Mouse (Mus musculus): ENCODE data around the gene Rapgef4.

The Rapgef4 gene

GRCm38 (mm10) chr2:72230545-72230944 lies 249.5 kb downstream of the Rapgef4 start:
- DNase-seq (ENCODE audit: low read depth, low spot score), result no peak

- DNase-seq (ENCODE audit: low read depth, low spot score), result no peak
Observed at GRCm38 (mm10) chr2:72234085-72234484, 253.0 kb downstream of the Rapgef4 start.

- DNase-seq (ENCODE audit: low read depth, low spot score), result peak; percentile 78
Observed at GRCm38 (mm10) chr2:72234943-72235342, 253.9 kb downstream of the Rapgef4 start.

- no peak for DNase-seq (ENCODE audit: low read depth, low spot score)
Observed at GRCm38 (mm10) chr2:72235361-72235901, 254.4 kb downstream of the Rapgef4 start.

- DNase-seq (ENCODE audit: low read depth, low spot score), result no peak
Observed at GRCm38 (mm10) chr2:72238421-72238820, 257.4 kb downstream of the Rapgef4 start.

- no peak for DNase-seq (ENCODE audit: low read depth, low spot score)
Observed at GRCm38 (mm10) chr2:72238925-72239324, 257.9 kb downstream of the Rapgef4 start.

GRCm38 (mm10) chr2:72239456-72239855 lies 258.4 kb downstream of the Rapgef4 start:
- no peak for DNase-seq (ENCODE audit: low read depth, low spot score)

GRCm38 (mm10) chr2:72239993-72240392 lies 259.0 kb downstream of the Rapgef4 start:
- no peak for DNase-seq (ENCODE audit: low read depth, low spot score)

GRCm38 (mm10) chr2:72240691-72241090 lies 259.7 kb downstream of the Rapgef4 start:
- DNase-seq (ENCODE audit: low read depth, low spot score), result no peak

GRCm38 (mm10) chr2:72241714-72242472 lies 260.9 kb downstream of the Rapgef4 start:
- peak; percentile 26 for DNase-seq (ENCODE audit: low read depth, low spot score)

GRCm38 (mm10) chr2:72242910-72243675 lies 262.1 kb downstream of the Rapgef4 start:
- DNase-seq (ENCODE audit: low read depth, low spot score), result no peak

- no peak for DNase-seq (ENCODE audit: low read depth, low spot score)
Observed at GRCm38 (mm10) chr2:72245631-72246030, 264.6 kb downstream of the Rapgef4 start.

- no peak for DNase-seq (ENCODE audit: low read depth, low spot score)
Observed at GRCm38 (mm10) chr2:72246376-72246775, 265.3 kb downstream of the Rapgef4 start.

- no peak for DNase-seq (ENCODE audit: low read depth, low spot score)
Observed at GRCm38 (mm10) chr2:72247819-72248218, 266.8 kb downstream of the Rapgef4 start.

- peak; percentile 46 for DNase-seq (ENCODE audit: low read depth, low spot score)
Observed at GRCm38 (mm10) chr2:72252510-72253505, 271.8 kb downstream of the Rapgef4 start.

GRCm38 (mm10) chr2:72253882-72254281 lies 272.8 kb downstream of the Rapgef4 start:
- no peak for DNase-seq (ENCODE audit: low read depth, low spot score)

- DNase-seq (ENCODE audit: low read depth, low spot score), result peak; percentile 78
Observed at GRCm38 (mm10) chr2:72254813-72255582, 274.0 kb downstream of the Rapgef4 start.

GRCm38 (mm10) chr2:72260704-72261103 lies 279.7 kb downstream of the Rapgef4 start:
- DNase-seq (ENCODE audit: low read depth, low spot score), result no peak

- no peak for DNase-seq (ENCODE audit: low read depth, low spot score)
Observed at GRCm38 (mm10) chr2:72262814-72263480, 281.9 kb downstream of the Rapgef4 start.

GRCm38 (mm10) chr2:72267390-72267789 lies 286.4 kb downstream of the Rapgef4 start:
- no peak for DNase-seq (ENCODE audit: low read depth, low spot score)
